Mouse (Mus musculus): ENCODE measurements around the gene Txn1.

The Txn1 gene

GRCm38 (mm10) chr4:57895140-57895539, 61.1 kb downstream of the Txn1 start:
- DNase-seq: no peak
